Mouse (Mus musculus) lung, postnatal 36 days (tissue): ENCODE data around the gene Dglucy.
A peak's percentile ranks its signal among the peaks of the same experiment; 100 is the strongest.

Experiments used
- DNase-seq: peaks from one replicate; pipeline ENCODE4 v3.0.0; 2022; ENCODE audit warnings: mixed read lengths

Gene Dglucy

DNA sequence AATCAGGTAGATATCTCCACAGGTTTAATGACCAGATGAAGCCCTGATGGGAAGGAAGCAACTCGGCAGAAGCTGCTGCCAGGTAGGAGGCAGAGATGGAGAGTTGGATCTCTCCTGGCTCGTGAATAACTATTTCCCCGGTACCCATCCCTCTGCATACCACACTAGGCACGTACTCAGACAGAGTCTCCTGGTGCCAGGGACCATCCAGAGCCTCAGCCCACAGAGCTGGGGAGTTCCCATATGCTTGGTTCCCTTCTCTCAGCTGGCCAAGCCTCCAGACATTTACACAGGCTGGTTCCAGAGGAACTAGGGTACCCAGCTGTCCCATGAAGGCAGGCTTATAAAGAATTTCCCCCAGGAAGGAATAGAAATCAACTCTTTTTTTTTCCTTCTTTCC lies 108.0 kb downstream of the Dglucy start:
- DNase-seq = no peak

DNA sequence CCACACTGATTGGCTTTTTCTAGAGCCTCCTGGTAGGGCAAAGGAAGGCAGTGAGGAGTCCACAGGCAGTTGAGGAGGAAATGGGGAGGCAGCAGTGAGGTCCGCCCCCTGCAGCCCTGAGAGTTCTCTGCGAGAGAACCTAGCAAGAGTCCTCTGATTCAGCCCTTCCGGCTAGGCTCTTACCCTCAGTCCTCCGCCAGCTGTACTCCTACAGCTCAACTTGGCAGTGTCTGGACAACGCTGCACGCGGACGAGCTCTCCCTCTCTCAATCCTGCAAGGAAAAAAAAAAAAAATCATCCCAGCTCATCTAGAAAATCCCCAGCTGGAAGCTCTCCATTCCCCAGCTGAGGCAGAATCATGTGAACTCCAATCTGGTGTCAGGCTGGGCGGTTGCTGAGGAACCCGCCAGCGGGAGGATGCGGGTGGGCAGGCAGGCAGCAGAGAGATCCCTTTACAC lies 109.0 kb downstream of the Dglucy start:
- peak; percentile 26 for DNase-seq

DNA sequence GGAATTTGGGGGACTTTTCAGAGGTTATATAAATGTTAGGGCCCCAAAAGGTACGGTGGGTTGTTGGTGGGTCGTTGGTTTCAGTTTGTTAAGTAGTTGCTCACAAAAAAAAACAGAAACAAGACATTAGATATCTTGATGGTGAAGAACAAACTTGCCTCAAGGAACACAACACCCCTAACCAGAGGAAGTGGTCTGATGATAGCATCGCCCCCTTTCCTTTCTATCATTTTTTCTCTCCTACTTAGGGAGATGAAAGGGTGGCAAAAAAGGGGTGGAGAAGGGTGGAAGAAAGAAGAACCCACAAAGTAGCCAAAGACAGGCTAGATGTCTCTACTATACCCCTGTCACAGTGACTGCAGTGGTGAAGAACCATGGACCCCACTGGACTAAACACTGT lies 111.7 kb downstream of the Dglucy start:
- DNase-seq = no peak

DNA sequence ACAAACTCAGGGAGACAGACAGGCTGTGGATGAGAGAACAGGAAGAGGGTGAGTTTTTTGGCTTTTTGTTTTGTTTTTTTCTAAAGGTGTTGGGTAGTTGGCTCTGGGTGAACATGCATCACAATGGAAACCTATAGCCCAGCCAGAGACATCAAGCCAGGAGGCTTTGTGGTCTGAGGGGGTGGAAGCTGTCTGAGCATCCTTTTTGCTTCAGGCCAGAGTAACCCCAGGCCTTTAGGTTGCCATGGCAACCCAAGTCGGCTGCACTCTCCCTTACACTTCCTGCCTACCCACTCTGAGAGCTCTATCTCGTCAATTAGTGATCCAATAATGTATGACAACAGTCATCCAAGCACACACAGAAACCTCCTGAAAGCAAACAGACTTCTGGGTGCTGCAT lies 116.6 kb downstream of the Dglucy start:
- DNase-seq = no peak

DNA sequence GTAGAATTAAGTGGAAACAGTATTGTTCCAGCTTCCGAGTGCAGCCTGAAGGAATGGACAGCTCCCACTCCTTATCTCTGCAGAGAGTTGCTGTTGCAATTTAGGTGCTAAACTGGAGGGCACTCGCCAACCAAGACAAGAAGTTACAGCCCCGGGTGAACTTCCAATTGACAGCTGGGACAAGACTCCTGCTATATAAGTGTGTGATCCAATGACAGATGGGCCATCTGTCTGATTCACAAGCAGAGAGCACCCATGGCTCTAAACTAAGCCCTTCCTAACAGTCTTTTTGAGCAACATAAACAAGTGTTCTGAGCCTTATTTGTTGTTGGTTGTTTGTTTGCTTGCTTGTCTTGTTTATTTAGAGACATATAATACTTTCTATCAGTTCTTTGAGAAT lies 117.8 kb downstream of the Dglucy start:
- no peak for DNase-seq

DNA sequence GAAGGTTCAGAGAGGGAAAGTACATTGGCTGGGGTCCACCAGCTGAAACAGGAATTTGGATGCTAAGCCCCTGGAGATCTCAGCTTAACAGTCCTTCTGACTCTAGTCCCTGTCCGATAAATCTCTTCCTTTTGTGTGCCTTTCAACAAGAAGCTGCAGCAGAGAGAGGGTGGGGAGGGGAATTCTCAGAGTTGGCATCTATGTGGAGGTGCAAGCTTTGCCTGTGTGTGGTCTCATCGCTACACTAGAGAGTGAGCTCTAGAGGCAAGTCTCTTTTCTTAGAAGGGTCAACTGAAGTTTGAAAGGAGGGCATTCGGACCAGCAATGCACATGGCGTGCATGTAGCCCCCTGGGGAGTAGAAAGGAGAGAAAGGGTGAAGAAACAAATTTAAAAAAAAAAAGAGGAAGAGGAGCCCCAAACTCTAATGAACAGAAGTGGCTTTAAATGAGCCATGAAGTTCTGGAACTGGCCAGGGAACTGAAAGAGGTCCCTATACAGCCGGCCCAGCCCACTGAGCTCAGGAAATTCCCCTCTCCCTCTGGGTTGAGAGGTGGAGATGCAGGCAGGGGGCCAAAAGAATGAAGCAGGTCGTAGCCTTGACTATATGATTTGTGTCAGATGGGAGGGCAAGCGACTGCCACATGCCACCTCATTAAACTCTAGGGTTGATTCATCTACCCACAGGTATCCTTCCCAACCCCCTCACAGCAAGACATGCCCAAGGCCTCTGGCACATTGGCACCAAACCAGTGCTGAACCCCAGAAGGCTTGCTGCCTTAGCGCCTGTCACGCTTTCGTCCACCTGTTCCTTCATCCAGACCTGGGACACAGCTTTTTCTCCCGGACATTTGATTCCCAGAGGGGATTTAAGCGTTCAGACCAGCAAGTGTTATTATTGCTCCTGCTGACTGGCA lies 119.1 kb downstream of the Dglucy start:
- DNase-seq = no peak

DNA sequence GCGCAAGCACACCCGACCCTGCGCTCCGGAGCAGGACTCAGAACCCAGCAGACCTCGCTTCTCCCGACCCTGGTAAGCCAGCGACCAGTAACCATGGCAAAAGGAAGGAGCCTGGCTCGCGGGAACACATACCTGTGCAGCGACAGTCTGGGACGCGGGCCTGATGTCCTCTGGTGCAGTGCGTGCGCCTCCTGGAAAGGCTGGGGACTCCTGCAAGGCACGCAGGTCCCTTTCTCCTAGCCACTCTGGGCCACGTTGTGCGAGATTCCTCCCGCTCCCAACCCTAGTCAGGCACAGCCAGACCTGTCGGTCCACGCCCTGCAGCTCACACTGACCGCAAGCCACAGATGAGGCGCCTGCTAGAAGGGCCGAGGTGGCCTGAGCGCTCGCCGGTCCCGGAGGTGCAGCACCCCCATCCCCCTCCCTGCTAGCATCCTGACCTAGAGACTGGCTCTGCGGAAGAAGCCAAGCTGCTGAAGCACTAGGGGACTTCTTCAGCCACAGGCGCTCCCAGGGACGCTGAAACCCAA lies 120.3 kb downstream of the Dglucy start:
- DNase-seq = no peak

DNA sequence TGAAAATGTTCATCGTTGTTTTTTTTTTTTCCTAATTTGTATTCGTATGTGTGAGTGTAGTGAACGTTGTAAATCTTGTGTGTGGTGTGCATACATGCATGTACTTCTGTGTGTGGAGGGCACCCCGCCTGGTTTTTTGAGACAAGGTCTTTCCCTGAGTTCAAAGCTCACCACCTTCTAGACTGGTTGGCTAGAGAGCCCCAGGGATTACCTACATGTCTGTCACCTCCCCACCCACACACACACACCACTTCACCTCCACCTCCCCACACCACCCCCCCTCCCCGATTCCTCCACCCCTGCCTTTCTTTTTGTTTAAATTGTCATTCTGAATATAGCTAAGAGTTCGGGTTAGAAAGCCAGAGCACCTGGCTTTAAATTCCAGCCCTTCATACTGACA lies 122.0 kb downstream of the Dglucy start:
- DNase-seq = no peak

DNA sequence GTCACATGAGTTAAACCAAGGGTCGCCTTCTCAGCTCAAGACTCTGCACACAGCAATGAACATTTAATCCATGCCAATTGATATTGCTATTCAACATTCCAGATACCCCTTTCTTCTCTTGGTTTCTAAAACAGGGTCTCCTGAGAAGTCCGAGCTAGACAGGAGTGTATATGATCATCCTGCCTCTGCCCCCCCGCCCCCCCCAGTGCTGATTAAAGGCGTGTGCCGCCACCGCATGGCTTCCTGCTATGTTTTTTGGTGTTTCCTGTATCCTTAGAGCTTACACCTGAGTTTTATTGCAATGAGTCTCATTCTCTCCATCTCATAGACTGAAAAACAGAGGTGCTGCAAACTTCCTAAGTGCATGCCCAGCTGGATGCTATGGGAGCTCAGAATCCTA lies 122.5 kb downstream of the Dglucy start:
- DNase-seq = no peak

DNA sequence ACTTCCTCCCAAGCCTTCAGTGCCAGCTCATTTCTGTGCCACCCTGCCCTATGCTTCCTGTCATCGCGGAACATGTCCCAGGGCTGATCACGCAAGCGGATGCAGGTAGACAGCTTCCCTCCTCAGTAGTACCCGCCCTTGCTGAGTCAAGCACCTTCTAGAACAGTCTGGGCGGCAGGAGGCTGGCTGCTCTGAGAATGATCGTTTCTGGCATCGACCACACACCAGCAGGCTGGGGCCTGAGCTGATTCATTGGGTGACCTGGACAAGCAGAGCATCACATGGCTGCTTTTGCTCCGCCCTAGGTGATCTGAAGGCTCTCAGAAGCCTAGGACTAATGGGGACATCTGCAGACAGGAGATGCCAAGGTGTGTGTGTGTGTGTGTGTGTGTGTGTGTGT lies 124.9 kb downstream of the Dglucy start:
- peak; percentile 36 for DNase-seq

DNA sequence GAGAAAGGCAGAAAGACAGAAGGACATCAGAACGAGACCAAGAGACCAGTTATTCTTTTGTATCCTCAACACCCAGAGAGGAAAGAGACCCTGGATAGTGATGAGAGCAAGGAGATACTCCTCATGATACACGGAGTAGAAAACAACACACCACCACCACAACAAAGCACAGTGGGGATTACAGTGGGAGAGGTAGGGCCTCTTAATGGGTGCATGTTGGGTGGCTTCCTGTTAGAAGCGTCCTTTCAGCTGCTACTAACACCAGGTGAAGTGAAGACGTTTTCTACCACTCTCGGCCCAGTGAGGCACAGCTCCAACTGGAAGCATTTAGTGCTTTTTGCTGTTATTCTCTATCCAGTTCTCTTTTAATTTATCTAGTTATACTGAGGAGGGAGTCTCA lies 128.0 kb downstream of the Dglucy start:
- no peak for DNase-seq

DNA sequence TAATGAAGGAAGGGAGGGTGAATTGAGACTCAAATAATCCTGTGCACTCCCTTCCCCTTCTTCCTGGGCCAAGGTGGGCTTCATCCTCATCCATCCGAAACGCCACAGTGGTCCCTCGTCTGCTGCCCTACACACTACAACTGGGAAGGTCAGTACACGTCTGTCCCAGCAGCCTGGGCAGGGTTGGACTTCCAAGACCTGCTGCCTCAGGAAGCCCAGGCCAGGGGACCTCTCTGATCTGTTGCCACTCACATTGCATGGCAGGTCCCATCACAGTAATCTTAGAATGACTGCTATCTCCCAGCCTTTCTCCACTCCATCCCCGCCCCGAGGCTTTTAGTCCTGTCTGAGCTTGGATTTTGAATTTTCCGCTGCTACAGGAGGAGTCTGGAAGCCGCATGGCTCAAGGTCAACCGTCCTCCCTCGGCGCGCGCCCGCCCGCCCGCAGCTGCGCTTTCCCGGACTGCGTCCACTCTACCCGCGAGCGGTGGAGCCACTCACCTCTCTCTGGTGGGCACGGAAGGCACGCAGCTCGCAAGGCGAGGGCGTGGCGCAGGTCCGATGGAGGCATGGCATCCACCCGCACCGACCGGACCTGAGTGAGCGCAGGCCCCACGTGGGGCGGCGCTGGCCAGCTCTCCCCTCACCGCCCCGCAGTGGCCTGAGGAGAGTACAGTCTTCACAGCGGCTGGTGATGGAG lies 128.9 kb downstream of the Dglucy start, which contains the start of gene Gpr68:
Gene Gpr68, minus strand, starts transcription at position 601 of the 700 bp plus-strand sequence.
- DNase-seq = no peak

DNA sequence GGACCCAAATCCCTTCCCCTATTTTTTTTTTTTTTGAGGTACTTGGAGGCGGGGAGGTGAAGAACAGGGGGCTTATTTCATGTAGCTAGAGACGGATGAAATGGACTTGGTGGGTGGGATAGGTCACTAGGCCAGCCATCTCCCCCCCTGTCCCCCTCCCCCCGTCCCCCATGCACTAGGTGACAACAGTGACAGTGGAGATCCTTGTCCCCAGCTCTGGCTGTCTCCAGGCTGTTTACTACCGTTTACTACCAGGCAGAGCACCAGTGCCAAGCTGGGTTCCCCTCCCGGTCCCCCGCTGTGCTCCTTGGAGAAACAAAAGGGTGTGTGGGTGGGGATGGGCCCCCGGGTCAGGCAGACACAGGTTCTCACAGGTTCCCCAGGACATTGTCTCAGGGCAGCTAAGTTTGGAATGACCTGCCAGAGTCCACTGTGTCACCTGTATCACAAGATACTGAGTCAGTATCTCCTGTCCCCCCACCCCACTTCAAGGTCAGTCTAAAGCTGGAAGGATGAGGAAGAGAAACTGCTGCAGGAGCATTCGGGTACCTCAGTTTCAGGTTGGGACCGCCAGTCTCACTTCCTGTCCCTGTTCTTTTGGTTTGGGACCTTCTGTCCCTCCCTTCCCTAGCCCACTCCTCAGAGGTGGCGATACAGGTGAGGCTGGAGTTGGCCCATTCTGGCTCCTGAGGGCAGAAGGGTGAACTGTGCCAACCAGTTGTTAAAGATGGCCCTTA lies 129.6 kb downstream of the Dglucy start:
- DNase-seq = no peak

DNA sequence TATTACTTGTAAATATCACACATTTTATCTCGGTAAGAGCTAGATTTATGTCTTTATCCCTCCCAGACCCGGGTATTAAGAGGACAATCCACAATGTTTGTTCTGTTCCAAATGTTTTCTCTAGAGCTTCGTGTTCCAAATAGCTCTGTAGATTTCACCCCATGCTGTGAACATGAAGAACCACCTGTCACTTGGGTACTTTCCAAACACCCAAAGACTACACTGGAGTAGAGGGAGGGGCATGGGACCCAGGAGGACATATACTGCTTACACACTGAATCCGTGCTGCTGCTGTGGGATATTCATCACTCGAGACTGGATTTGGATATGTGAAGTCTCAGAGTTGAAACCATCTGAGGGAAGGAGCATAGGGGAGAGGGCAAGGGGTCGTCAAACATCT lies 130.9 kb downstream of the Dglucy start:
- no peak for DNase-seq

DNA sequence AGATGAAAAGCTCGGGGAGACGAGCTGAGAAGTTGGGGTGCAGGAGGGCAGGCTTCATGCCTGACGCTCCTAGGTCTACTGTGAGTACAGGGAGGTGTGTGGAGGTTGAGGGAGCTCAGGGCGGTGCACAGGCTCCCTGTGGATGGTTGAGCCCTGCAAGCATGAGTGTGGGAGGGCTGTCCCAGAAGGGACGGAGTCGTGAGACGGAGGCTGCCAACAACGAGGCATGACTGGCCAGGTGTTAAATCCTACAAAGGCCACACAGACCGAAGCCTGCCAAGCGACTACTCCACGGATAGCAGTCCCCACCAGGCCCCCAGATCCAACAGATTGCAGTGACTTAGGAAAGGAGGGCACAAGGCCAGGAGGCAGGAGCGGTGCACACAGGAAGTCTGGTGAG lies 131.9 kb downstream of the Dglucy start:
- DNase-seq = no peak

DNA sequence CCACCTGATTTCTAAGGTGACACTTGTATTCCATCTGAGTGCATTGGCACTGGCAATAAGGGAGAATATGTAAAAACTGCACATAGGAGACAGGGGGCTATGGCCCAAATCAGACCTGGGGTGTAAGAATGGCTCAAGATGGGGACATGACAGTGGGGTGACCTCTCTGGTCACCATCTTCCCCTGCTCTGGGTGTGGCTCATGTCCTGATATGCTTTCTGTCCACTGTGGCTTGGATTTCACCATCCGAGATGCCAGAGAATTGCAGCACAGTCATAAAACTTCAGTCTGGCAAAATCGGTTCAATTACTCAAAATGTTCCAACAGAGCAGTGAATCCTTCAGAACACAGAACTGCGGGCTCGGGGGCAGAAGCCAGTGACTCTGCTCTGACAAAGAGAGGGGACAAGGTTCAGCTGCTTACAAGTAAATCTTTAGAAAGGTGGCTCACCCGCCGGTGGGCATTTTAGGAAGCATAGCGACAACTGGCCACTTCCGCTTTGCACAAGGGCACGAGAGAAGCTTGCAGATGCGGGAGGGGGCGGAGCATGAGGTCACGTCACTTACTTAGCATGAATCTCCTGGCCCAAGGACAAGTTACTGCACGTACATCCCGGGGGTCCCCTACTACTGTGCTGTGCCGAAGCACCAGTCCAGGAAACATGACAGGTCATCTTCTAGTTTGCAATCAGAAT lies 145.9 kb downstream of the Dglucy start:
- peak; percentile 33 for DNase-seq

DNA sequence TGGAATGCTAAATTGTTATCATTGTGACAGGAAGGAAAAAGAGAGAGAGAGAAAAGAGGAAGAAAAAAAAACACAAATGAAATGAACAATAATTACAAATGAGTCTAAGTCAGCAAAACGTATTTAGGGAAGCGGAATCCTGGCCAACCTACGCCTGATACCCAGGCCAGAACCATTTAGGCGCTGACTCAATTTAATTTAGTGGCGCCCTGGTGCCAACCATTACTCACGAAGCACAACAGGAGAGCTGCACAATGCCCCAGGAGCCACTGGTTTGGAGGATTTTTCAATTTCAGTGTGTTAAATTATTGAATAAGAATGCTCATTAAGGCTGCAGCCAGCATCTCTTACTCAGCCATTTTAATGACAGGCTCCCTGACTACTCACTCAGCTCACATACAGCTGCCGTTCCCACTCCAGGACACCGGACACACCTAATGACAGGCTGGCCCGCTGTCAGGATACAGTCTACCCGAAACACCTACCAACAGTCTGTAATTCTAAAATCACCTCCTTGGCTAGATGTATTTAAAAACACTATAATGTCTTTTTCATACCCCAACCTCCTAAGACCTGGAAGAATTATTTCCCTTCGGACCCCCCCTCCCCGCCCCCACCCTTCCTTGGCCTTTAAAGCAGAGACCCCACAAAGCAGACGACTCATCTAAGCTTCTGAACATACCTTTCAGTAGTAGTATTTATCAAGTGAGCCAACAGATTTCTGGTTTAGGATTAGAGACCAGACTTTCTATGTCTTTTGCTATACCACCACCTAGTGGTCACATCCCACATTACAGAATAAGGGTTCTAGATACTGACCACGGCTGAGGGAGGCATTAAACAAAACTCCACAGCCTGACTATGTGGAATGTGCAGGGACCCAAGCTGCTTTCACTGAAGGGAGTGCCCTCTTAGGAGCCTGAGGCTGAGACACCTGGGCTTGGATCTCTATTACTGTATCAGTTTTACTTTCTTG lies 147.1 kb downstream of the Dglucy start:
- peak; percentile 91 for DNase-seq

DNA sequence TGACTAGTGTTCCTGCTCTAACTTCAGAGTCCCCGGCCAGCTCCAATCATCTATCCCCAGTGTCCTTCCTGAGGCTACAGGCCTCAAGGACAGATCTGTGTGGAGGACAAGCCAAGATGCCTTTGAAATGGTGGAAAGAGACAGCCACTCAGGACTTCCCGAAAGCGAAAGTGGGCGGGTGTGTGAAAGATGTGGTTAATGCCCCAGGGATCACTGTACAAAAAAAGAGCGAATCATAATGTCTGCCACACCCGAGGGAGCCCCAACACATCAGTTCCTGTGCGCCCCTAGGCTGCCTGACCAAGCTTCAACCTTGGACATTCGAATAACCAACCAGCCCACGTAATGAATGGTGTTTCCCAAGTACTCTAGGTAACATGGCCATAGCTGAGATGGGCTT lies 149.4 kb downstream of the Dglucy start:
- no peak for DNase-seq

DNA sequence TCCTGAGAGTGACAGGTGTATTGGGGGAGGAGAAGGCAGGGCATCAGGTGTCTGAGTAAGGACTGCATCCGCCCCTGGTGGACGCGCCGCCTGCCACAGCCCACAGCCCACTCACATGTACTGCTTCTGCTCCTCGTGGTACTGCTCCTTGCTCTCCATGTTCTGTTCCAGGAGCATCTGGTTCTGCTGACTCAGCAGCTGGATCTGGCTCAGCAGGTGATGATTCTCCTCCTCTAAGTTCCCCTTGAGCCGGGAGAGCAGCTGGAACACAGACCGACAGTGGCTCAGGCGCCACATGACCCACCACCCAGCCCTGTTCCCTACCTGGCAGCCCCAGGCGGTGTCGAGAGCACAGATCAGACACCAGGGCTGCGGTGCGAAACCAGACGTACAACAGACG lies 152.8 kb downstream of the Dglucy start:
- no peak for DNase-seq

DNA sequence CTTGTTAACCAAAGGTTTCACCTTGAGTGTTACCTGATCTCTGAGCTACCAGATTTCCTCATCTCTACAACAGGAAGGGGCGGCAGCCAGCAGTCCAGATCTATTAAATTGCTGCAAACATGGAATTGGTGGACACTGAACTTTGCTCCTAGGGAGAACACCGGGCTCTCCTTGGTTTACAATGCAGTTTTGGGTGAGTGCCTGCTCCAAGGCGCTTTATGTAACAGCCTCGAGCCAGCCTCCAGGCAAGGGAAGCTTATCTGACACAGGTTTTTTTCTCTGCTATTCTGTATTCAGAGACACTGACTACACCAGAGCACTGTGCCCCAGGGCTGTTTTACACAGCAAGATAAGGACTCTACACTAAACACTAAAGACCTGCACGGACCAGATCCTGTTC lies 155.9 kb downstream of the Dglucy start:
- no peak for DNase-seq

DNA sequence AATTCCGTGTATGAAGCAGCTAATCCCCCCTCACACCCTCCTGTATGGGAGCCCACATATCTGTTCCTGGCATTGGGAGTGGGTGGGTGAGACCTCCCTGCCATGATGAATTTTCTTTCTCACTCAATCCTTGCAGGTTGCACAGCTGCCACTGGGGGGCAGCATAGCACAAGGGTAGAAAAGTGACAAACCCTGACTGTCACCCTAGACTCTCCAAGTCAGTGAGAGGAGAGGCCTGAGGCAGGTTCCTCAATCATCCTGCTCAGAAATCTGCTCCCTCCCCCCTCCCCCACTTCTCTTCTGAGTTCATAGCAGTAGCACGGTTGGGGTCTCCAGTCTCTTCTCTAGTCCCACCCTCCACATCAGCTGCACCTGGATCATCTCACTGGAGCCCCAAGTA lies 157.3 kb downstream of the Dglucy start:
- DNase-seq = peak; percentile 87
